Mouse (Mus musculus) kidney, adult 2 months (tissue): ENCODE data around the gene Wnt2.

ENCODE experiments used
- CTCF ChIP-seq: fragments of 200-500 bp; conservative IDR thresholded peaks from 2 replicates; pipeline ENCODE4 v1.5.1; 2011; ENCODE audit warnings: low read depth, mild to moderate bottlenecking, control low read depth, low read length, moderate library complexity, mixed read lengths; ENCODE audit not compliant: insufficient read depth, insufficient read length
- POLR2A ChIP-seq: fragments of 200-500 bp; IDR thresholded peaks from one replicate; pipeline ENCODE4 v1.6.1; 2011; ENCODE audit warnings: low read depth, low read length, control low read depth

DNA sequence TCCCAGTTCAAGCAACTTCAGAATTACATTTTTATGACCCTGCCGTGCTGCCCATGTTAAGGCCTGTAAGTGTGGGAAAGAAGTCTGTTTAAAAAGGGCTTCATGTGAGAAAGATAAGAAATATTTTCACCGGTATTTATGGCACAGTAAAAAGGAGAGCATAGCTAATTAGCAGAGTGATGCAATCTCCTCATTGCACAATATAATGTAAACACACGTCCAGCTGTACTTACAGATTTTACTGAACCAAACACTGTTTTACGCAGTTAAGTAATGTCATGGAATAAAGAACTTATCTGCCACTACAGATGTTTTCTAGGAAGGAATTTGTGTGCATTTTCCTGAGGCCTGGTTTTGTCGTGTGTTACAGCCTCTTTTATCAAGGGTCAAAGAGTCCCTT lies 46.2 kb upstream of the Wnt2 start:
- TF ChIP-seq CTCF (no peak), POLR2A (no peak)
